Mouse (Mus musculus): ENCODE data around the gene Mcrip1. TPM values are rescaled to one million over a fixed set of nuclear protein-coding genes. Genes with fewer than 3 reads are reported as not detected.

The Mcrip1 gene
- polyA plus RNA-seq, 1 experiment from 2014 or later: 59.2 TPM

- 13% methylated on average over 46 of the region's 62 CpGs for WGBS (ENCODE audit: insufficient replicate concordance)
- peaks cover 38% of the 10 kb centered on the region for H3K27me3 ChIP-seq (ENCODE audit: insufficient read depth, low read length)
- DNase-seq: no peak
- peak within 1 kb of the TSS; percentile 93 for H3K27ac ChIP-seq (ENCODE audit: low read depth)
- peak within 1 kb of the TSS; percentile 68 for H3K9ac ChIP-seq (replicated peaks)
- peaks cover 31% of the 10 kb centered on the region for H3K4me1 ChIP-seq (ENCODE audit: insufficient read depth)
- no peaks in the 10 kb centered on the region for H3K9me3 ChIP-seq (ENCODE audit: low read length)
- peak; percentile 26; the same call in 1 of the 2 replicates for ATAC-seq
- peak within 1 kb of the TSS; percentile 51 for H3K4me3 ChIP-seq (ENCODE audit: low read depth, low read length)
- peak within 1 kb of the TSS; percentile 70 for H3K4me2 ChIP-seq (ENCODE audit: low read depth, low read length)
- H3K36me3 ChIP-seq (replicated peaks; ENCODE audit: insufficient read depth, low read length): no peaks in the 10 kb centered on the region
- TF ChIP-seq EP300 (IDR thresholded peaks at IDR 0.05; ENCODE audit: low read depth) (no peak), CTCF (IDR thresholded peaks at IDR 0.05; ENCODE audit: low read depth) (no peak)
Observed at GRCm38 (mm10) chr11:120530085-120530964, 19.2 kb downstream of the Mcrip1 start, which contains the start of gene Gcgr. Gene Gcgr (plus strand): TSS chr11:120530699.

GRCm38 (mm10) chr11:120528903-120529302 is 20.6 kb downstream of the Mcrip1 start:
- H3K4me1 ChIP-seq (ENCODE audit: insufficient read depth): peaks cover 31% of the 10 kb centered on the region
- H3K9me3 ChIP-seq (ENCODE audit: low read length): no peaks in the 10 kb centered on the region
- peak overlapping the region; percentile 68 for H3K9ac ChIP-seq (replicated peaks)
- H3K36me3 ChIP-seq (replicated peaks; ENCODE audit: insufficient read depth, low read length): no peaks in the 10 kb centered on the region
- TF ChIP-seq CTCF (IDR thresholded peaks at IDR 0.05; ENCODE audit: low read depth) (no peak), EP300 (IDR thresholded peaks at IDR 0.05; ENCODE audit: low read depth) (no peak)
- peak; percentile 68 for ATAC-seq
- H3K4me3 ChIP-seq (ENCODE audit: low read depth, low read length): no peak overlapping the region
- peak; percentile 61 for DNase-seq
- peak overlapping the region; percentile 70 for H3K4me2 ChIP-seq (ENCODE audit: low read depth, low read length)
- peaks cover 38% of the 10 kb centered on the region for H3K27me3 ChIP-seq (ENCODE audit: insufficient read depth, low read length)
- H3K27ac ChIP-seq (ENCODE audit: low read depth): peak overlapping the region; percentile 93
- WGBS (ENCODE audit: insufficient replicate concordance): 55% methylated on average over 4 of the region's 4 CpGs

- Histone ChIP-seq H3K27me3 (ENCODE audit: insufficient read depth, low read length) (peaks cover 38% of the 10 kb centered on the region), H3K4me3 (ENCODE audit: low read depth, low read length) (no peak overlapping the region), H3K36me3 (replicated peaks; ENCODE audit: insufficient read depth, low read length) (no peaks in the 10 kb centered on the region), H3K4me2 (ENCODE audit: low read depth, low read length) (no peak overlapping the region), H3K27ac (ENCODE audit: low read depth) (peak overlapping the region; percentile 93), H3K4me1 (ENCODE audit: insufficient read depth) (peaks cover 31% of the 10 kb centered on the region), H3K9ac (replicated peaks) (peak overlapping the region; percentile 7; the same call in 1 of the 2 replicates), H3K9me3 (ENCODE audit: low read length) (no peaks in the 10 kb centered on the region)
- ATAC-seq: 0 out of 2 replicates have a peak, but pooled peaks have one; percentile 9
- DNase-seq: no peak
- no peak for TF ChIP-seq CTCF (IDR thresholded peaks at IDR 0.05; ENCODE audit: low read depth)
- TF ChIP-seq EP300 (IDR thresholded peaks at IDR 0.05; ENCODE audit: low read depth): peak; percentile 50; the same call in 1 of the 2 replicates
- 50% methylated on average over 9 of the region's 9 CpGs for WGBS (ENCODE audit: insufficient replicate concordance)
Observed at GRCm38 (mm10) chr11:120527690-120528354, 21.7 kb downstream of the Mcrip1 start.

- DNase-seq: peak; percentile 9
- no peaks in the 10 kb centered on the region for H3K9me3 ChIP-seq (ENCODE audit: low read length)
- H3K36me3 ChIP-seq (replicated peaks; ENCODE audit: insufficient read depth, low read length): no peaks in the 10 kb centered on the region
- no peak overlapping the region for H3K9ac ChIP-seq (replicated peaks)
- H3K27ac ChIP-seq (ENCODE audit: low read depth): peak overlapping the region; percentile 70
- ATAC-seq: no peak
- no peak for TF ChIP-seq EP300 (IDR thresholded peaks at IDR 0.05; ENCODE audit: low read depth)
- TF ChIP-seq CTCF (IDR thresholded peaks at IDR 0.05; ENCODE audit: low read depth): no peak
- H3K4me3 ChIP-seq (ENCODE audit: low read depth, low read length): no peak overlapping the region
- H3K27me3 ChIP-seq (ENCODE audit: insufficient read depth, low read length): peaks cover 23% of the 10 kb centered on the region
- H3K4me1 ChIP-seq (ENCODE audit: insufficient read depth): peaks cover 28% of the 10 kb centered on the region
- H3K4me2 ChIP-seq (ENCODE audit: low read depth, low read length): no peak overlapping the region
- 74% methylated on average over 2 of the region's 2 CpGs for WGBS (ENCODE audit: insufficient replicate concordance)
Observed at GRCm38 (mm10) chr11:120525959-120526358, 23.6 kb downstream of the Mcrip1 start.

- Histone ChIP-seq H3K27ac (ENCODE audit: low read depth) (no peak overlapping the region), H3K4me1 (ENCODE audit: insufficient read depth) (peaks cover 18% of the 10 kb centered on the region), H3K9ac (replicated peaks) (no peak overlapping the region)
Observed at GRCm38 (mm10) chr11:120522581-120522980, 26.9 kb downstream of the Mcrip1 start.

More at GRCm38 (mm10) chr11:120522581-120522980, 26.9 kb downstream of the Mcrip1 start:
- Histone ChIP-seq H3K4me3 (ENCODE audit: low read depth, low read length) (no peak overlapping the region), H3K27me3 (ENCODE audit: insufficient read depth, low read length) (no peaks in the 10 kb centered on the region), H3K36me3 (replicated peaks; ENCODE audit: insufficient read depth, low read length) (no peaks in the 10 kb centered on the region), H3K4me2 (ENCODE audit: low read depth, low read length) (no peak overlapping the region), H3K9me3 (ENCODE audit: low read length) (no peaks in the 10 kb centered on the region)
- TF ChIP-seq EP300 (IDR thresholded peaks at IDR 0.05; ENCODE audit: low read depth): no peak
- no peak for TF ChIP-seq CTCF (IDR thresholded peaks at IDR 0.05; ENCODE audit: low read depth)
- DNase-seq (no peak), ATAC-seq (no peak)
- WGBS (ENCODE audit: insufficient replicate concordance): 74% methylated on average over 8 of the region's 8 CpGs

Measured in liver, postnatal 0 days (tissue).